Comparison of ENCODE assay signal across 12 mouse cellular contexts in genomic region chr15:83304804-83305191, GRCm38 (mm10). TPM values are rescaled to one million over a fixed set of nuclear protein-coding genes. Genes with fewer than 3 reads are reported as not detected.
DNase-seq lines count a peak whose midpoint lies in the region; ATAC-seq and TF ChIP-seq lines count a peak whose summit lies in the region.
"Had no signal": no experiment of that assay in that cellular context is flagged by ENCODE, and none has a peak within 500 bp of the region (broad histone marks: within the 10 kb centered on the region; RNA-seq: fewer than 3 reads in every experiment).

No protein-coding gene starts in this region.

- DNase-seq in heart, embryonic 10.5 days (ENCODE audit: low spot score): no peak
- no peak for DNase-seq in heart, postnatal 10 days
- no peak for DNase-seq in left cerebral cortex, adult 2 months (ENCODE audit: extremely low spot score in 1 of 2, low spot score in 2 of 2)
- DNase-seq in left cerebral cortex, postnatal 25 days (ENCODE audit: low spot score in 2 of 2): no peak
- no peak for DNase-seq in testis, postnatal 14 days (ENCODE audit: low spot score)
- DNase-seq in adrenal gland, postnatal 10 days: no peak
- DNase-seq: forebrain, postnatal 0 days; right cerebral cortex, postnatal 4 days had no signal

- H3K4me3 ChIP-seq in heart, embryonic 10.5 days: no peak overlapping the region
- H3K4me3 ChIP-seq in left cerebral cortex, adult 2 months: no peak overlapping the region
- peak overlapping the region; percentile 75 for H3K4me3 ChIP-seq in testis, adult 2 months (ENCODE audit: control insufficient read depth, low read depth, low read length)
- H3K4me3 ChIP-seq: embryonic facial prominence, embryonic 13.5 days had no signal

- 0 out of 2 replicates have a peak overlapping the region, but pooled peaks have one; percentile 29 for H3K27ac ChIP-seq in heart, embryonic 10.5 days
- peak overlapping the region; percentile 74 for H3K27ac ChIP-seq in left cerebral cortex, adult 2 months
- H3K27ac ChIP-seq in testis, adult 2 months (ENCODE audit: control insufficient read depth, insufficient read depth, low read depth, low read length): peak overlapping the region; percentile 94

- no peak for TF ChIP-seq POLR2A in testis, adult 2 months (IDR thresholded peaks at IDR 0.05; ENCODE audit: control insufficient read depth, low read depth, low read length)

- TF ChIP-seq CTCF in left cerebral cortex, adult 2 months (IDR thresholded peaks at IDR 0.05): no peak
- no peak for TF ChIP-seq CTCF in testis, adult 2 months (IDR thresholded peaks at IDR 0.05; ENCODE audit: control insufficient read depth, insufficient read depth, insufficient replicate concordance, low read depth, low read length)

- peaks cover 46% of the 10 kb centered on the region for H3K36me3 ChIP-seq in heart, embryonic 10.5 days
- peaks cover 2% of the 10 kb centered on the region; the same call in 1 of the 2 replicates for H3K36me3 ChIP-seq in testis, adult 2 months (ENCODE audit: control insufficient read depth, insufficient read depth, low read length)

- peaks cover 15% of the 10 kb centered on the region for H3K4me1 ChIP-seq in heart, embryonic 10.5 days
- peaks cover 20% of the 10 kb centered on the region for H3K4me1 ChIP-seq in testis, adult 2 months (ENCODE audit: control insufficient read depth, insufficient read depth, low read length)
- H3K4me1 ChIP-seq: embryonic facial prominence, embryonic 13.5 days had no signal

- intact Hi-C loops in heart, postnatal 10 days (cut with DNase I): no loop called here
- intact Hi-C loops in left cerebral cortex, adult 2 months (cut with DNase I): loop anchor here (5.0 kb wide), 1 partner anchor 82 kb away; no protein-coding TSS in a partner anchor
- intact Hi-C loops in left cerebral cortex, postnatal 25 days (cut with DNase I): no loop called here

- no peaks in the 10 kb centered on the region for H3K9me3 ChIP-seq in heart, embryonic 10.5 days
- H3K9me3 ChIP-seq: embryonic facial prominence, embryonic 13.5 days had no signal

- no peaks in the 10 kb centered on the region for H3K27me3 ChIP-seq in heart, embryonic 10.5 days (ENCODE audit: insufficient read depth, poor library complexity, severe bottlenecking)
- H3K27me3 ChIP-seq in testis, adult 2 months (ENCODE audit: control insufficient read depth, insufficient read depth, low read length): no peaks in the 10 kb centered on the region
- H3K27me3 ChIP-seq: embryonic facial prominence, embryonic 13.5 days had no signal

- WGBS in heart, embryonic 10.5 days: 91% methylated on average over 9 of the region's 9 CpGs

- no peak for ATAC-seq in megakaryocyte progenitor cell, adult 5-6 weeks (replicated peaks; ENCODE audit: poor library complexity)
- ATAC-seq: forebrain, postnatal 0 days had no signal

RNA-seq across cellular contexts. Expression of gene Arfgap3, which starts 45.2 kb away (rescaled TPM):
- 25.8 and 27.5 TPM in 2 replicates for polyA plus RNA-seq in heart, embryonic 10.5 days (2016; fragmentation: Nextera tagmentation; extraction: Ambion mirVana)
- 10 to 100 TPM; 15.6 to 20.2 TPM for total RNA-seq in heart, postnatal 10 days (2021)
- total RNA-seq in left cerebral cortex, adult 2 months (2021): 10 to 100 TPM; 19.5 to 21.5 TPM
- 10 to 100 TPM; 17.3 to 24.4 TPM for total RNA-seq in left cerebral cortex, postnatal 25 days (2021)
- polyA plus RNA-seq in testis, adult 2 months (2012; rRNA removed): 139 and 142 TPM in 2 replicates
- 19.9 and 23.7 TPM in 2 replicates for total RNA-seq in megakaryocyte progenitor cell, adult 5-6 weeks (2015)
- 21.4 and 25.4 TPM in 2 replicates for total RNA-seq in megakaryocyte progenitor cell, adult 5-6 weeks (2017)
- total RNA-seq in adrenal gland, postnatal 10 days (2021): 10 to 100 TPM; 24.0 to 24.7 TPM

RNA-seq across cellular contexts. Expression of gene A4galt, which starts 53.2 kb away (rescaled TPM):
- polyA plus RNA-seq in heart, embryonic 10.5 days (2016; fragmentation: Nextera tagmentation; extraction: Ambion mirVana): not detected in 2 replicates
- 1 to 10 TPM; 5.3 to 7.5 TPM for total RNA-seq in heart, postnatal 10 days (2021)
- 1 to 10 TPM; 1.9 to 4.5 TPM for total RNA-seq in left cerebral cortex, adult 2 months (2021)
- 1 to 10 TPM; 3.5 to 5.2 TPM for total RNA-seq in left cerebral cortex, postnatal 25 days (2021)
- polyA plus RNA-seq in testis, adult 2 months (2012; rRNA removed): 2.3 and 3.0 TPM in 2 replicates
- not detected in 2 replicates for total RNA-seq in megakaryocyte progenitor cell, adult 5-6 weeks (2015)
- not detected in 2 replicates for total RNA-seq in megakaryocyte progenitor cell, adult 5-6 weeks (2017)
- 10 to 100 TPM; 12.3 to 12.8 TPM for total RNA-seq in adrenal gland, postnatal 10 days (2021)
- total RNA-seq: monocyte, adult 5-6 weeks had no signal

Comparison
In these comparisons a context has a peak if more than half of its experiments do, and no peak if none do; other contexts are left out.
1. H3K27ac ChIP-seq: peak in every context shown above with its lines; median percentile 94 in testis, adult 2 months; 74 in left cerebral cortex, adult 2 months; 29 in heart, embryonic 10.5 days.